Mouse (Mus musculus): ENCODE results near the gene Por.

DNA sequence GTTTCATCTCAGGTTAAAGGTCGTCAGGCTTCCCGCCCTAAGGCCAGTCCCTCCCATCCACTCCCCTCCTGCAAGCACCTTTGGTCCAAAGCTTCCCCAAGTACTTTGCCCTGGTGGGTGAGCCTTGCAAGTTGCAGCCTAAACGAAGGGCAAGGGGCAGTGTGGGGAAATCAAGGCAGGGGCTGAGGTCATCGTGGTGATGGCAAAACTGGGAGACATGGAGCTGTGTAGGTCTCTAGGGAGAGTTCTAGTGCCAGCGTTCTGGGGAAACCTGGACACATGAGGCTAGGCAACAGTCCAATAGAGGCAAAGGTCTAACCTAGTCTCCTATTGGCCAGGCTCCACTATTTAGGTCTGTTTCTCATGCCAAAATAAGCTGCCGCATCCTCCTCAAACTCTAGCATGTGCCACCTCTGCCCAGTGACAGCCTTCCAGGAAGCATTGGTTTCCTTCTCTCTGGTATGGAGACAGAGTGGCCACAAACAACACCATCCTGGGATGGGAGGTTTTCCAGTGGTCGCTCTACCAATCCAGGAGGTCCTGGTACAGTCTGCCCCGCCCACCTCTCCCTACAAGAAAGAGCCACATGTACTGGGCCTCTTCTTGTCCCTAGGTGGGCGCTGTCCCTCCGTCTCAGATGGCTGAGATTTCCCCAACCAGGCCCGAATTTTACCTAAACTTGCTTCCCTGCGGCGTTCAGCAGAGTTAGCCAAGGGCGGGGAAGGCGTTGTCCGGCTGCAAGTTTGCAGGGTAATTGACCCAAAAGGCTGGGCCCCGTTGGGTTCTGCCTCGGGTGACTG is 73.3 kb downstream of the Por start:
- TF ChIP-seq UBTF (IDR thresholded peaks at IDR 0.05; ENCODE audit: borderline replicate concordance, insufficient read depth, low read depth, low read length) (no peak), MAX (IDR thresholded peaks at IDR 0.05; ENCODE audit: low read length) (no peak), ETS1 (IDR thresholded peaks at IDR 0.05; ENCODE audit: low read depth, low read length) (no peak), KAT2A (conservative IDR thresholded peaks at IDR 0.05; ENCODE audit: low read depth, low read length) (no peak), ZMIZ1 (IDR thresholded peaks at IDR 0.05; ENCODE audit: low read depth, low read length) (no peak), CTCF (IDR thresholded peaks at IDR 0.05 in 2 of 3, conservative IDR thresholded peaks at IDR 0.05 in 1 of 3; ENCODE audit: control insufficient read depth in 1 of 3, insufficient read depth in 1 of 3, low read depth in 2 of 3, low read length in 3 of 3, poor library complexity in 1 of 3, severe bottlenecking in 1 of 3) (no peak)
